Mouse (Mus musculus) C2C12 (cell line): ENCODE results near the gene Paox.

Experiments
- CEBPB ChIP-seq: IDR thresholded peaks from one replicate; pipeline ENCODE4 v1.6.1; 2011; ENCODE audit warnings: low read depth, mild to moderate bottlenecking, control low read depth, moderate library complexity
- CTCF ChIP-seq: IDR thresholded peaks from one replicate; pipeline ENCODE4 v1.5.1; 2011; ENCODE audit not compliant: control insufficient read depth, insufficient read depth, insufficient read length
- FOSL1 ChIP-seq: IDR thresholded peaks from one replicate; pipeline ENCODE4 v1.8.0; 2011; ENCODE audit warnings: mild to moderate bottlenecking, low read length; ENCODE audit not compliant: poor library complexity, insufficient read depth, severe bottlenecking
- MAX ChIP-seq: IDR thresholded peaks from one replicate; pipeline ENCODE4 v1.6.1; 2011; ENCODE audit warnings: mild to moderate bottlenecking, control low read depth
- MYOD1 ChIP-seq: IDR thresholded peaks from one replicate; pipeline ENCODE4 v1.6.1; 2011; ENCODE audit warnings: low read depth; ENCODE audit not compliant: control insufficient read depth, insufficient read length
- MYOG ChIP-seq: IDR thresholded peaks from one replicate; pipeline ENCODE4 v1.6.1; 2011; ENCODE audit not compliant: control insufficient read depth, insufficient read length; ENCODE audit errors: extremely low read depth
- USF1 ChIP-seq: IDR thresholded peaks from one replicate; pipeline ENCODE4 v1.6.1; 2011; ENCODE audit warnings: low read depth, mild to moderate bottlenecking, control low read depth, moderate library complexity

GRCm38 (mm10) chr7:140104009-140104408 lies 11.6 kb upstream of the Paox start:
- no peak for TF ChIP-seq CTCF
- no peak for TF ChIP-seq FOSL1
- no peak for TF ChIP-seq MYOD1
- no peak for TF ChIP-seq MAX
- TF ChIP-seq MYOG, result no peak
- TF ChIP-seq CEBPB, result no peak
- no peak for TF ChIP-seq USF1
